Mouse (Mus musculus) midbrain, embryonic 12.5 days (tissue): ENCODE results near the gene Ceacam18. TPM values are rescaled to one million over a fixed set of nuclear protein-coding genes. Genes with fewer than 3 reads are reported as not detected.

Experiments
- ATAC-seq: fragments of 200-750 bp; cut with Nextera tagmentation; 2 replicates; pipeline ENCODE4 v1.8.0; 2017; ENCODE audit warnings: low read depth, moderate TSS enrichment, moderate library complexity; ENCODE audit not compliant: low FRiP score
- H3K27ac ChIP-seq: fragments of 300-500 bp; sonication (generic); replicated peaks from 2 replicates; pipeline ENCODE4 v1.5.1; 2016; ENCODE audit warnings: mild to moderate bottlenecking
- H3K27me3 ChIP-seq: fragments of 300-500 bp; sonication (generic); 2 replicates; pipeline ENCODE4 v1.6.1; 2016; ENCODE audit warnings: mild to moderate bottlenecking
- H3K36me3 ChIP-seq: fragments of 300-500 bp; sonication (generic); 2 replicates; pipeline ENCODE4 v1.6.1; 2016
- H3K4me1 ChIP-seq: fragments of 300-500 bp; sonication (generic); 2 replicates; pipeline ENCODE4 v1.6.1; 2016
- H3K4me2 ChIP-seq: fragments of 300-500 bp; sonication (generic); replicated peaks from 2 replicates; pipeline ENCODE4 v1.6.1; 2016; ENCODE audit warnings: mild to moderate bottlenecking, moderate library complexity
- H3K4me3 ChIP-seq: fragments of 300-500 bp; sonication (generic); 2 replicates; pipeline ENCODE4 v1.5.1; 2016; ENCODE audit warnings: mild to moderate bottlenecking
- H3K9ac ChIP-seq: fragments of 300-500 bp; sonication (generic); replicated peaks from 2 replicates; pipeline ENCODE4 v1.6.1; 2016; ENCODE audit warnings: mild to moderate bottlenecking, moderate library complexity
- H3K9me3 ChIP-seq: fragments of 300-500 bp; sonication (generic); 2 replicates; pipeline ENCODE4 v1.6.1; 2016; ENCODE audit warnings: mild to moderate bottlenecking
- WGBS: fragments of 180-500 bp; shearing (Covaris S2); methylation state at CpG from one replicate; pipeline ENCODE4 v1.1.7; 2016; 5-methylcytosine and 5-hydroxymethylcytosine counted together
- polyA plus RNA-seq: library from polyadenylated mRNA; unstranded; fragments of >200 nt; fragmentation: Nextera tagmentation; extraction: Ambion mirVana; gene quantifications from 2 replicates; pipeline ENCODE4 v1.2.1, GENCODE M21; 2016

Ceacam18 gene
- not detected in 2 replicates for polyA plus RNA-seq

GRCm38 (mm10) chr7:43634500-43634899, at the start of gene Ceacam18:
Ceacam18 (plus strand) TSS chr7:43634707.
- Histone ChIP-seq H3K4me2 (no peak within 1 kb of the TSS), H3K9ac (no peak within 1 kb of the TSS), H3K4me1 (no peaks in the 10 kb centered on the region), H3K9me3 (no peaks in the 10 kb centered on the region), H3K4me3 (no peak within 1 kb of the TSS), H3K36me3 (no peaks in the 10 kb centered on the region), H3K27me3 (no peaks in the 10 kb centered on the region), H3K27ac (no peak within 1 kb of the TSS)
- ATAC-seq = no peak
- 79% methylated on average over 6 of the region's 6 CpGs for WGBS

- Histone ChIP-seq H3K27me3 (no peaks in the 10 kb centered on the region), H3K4me1 (peaks cover 22% of the 10 kb centered on the region), H3K4me2 (no peak overlapping the region), H3K36me3 (peaks cover 60% of the 10 kb centered on the region), H3K9ac (no peak overlapping the region), H3K4me3 (no peak overlapping the region), H3K27ac (no peak overlapping the region), H3K9me3 (no peaks in the 10 kb centered on the region)
- ATAC-seq = no peak
- WGBS = 88% methylated on average over 5 of the region's 5 CpGs
Measured at GRCm38 (mm10) chr7:43584790-43585189, 49.7 kb upstream of the Ceacam18 start.

- Histone ChIP-seq H3K27ac (no peak overlapping the region), H3K9ac (no peak overlapping the region), H3K4me1 (peaks cover 10% of the 10 kb centered on the region; the same call in 1 of the 2 replicates), H3K9me3 (no peaks in the 10 kb centered on the region), H3K27me3 (0 out of 2 replicates have a peak, but pooled peaks cover 10% of the 10 kb centered on the region), H3K4me3 (no peak overlapping the region), H3K36me3 (no peaks in the 10 kb centered on the region), H3K4me2 (no peak overlapping the region)
- ATAC-seq = no peak
- 12% methylated on average over 5 of the region's 5 CpGs for WGBS
Measured at GRCm38 (mm10) chr7:43601884-43602283, 32.6 kb upstream of the Ceacam18 start.

- peak; percentile 84 for ATAC-seq
- Histone ChIP-seq H3K9ac (no peak within 1 kb of the TSS; the same call in 1 of the 2 replicates), H3K4me1 (peaks cover 11% of the 10 kb centered on the region; the same call in 1 of the 2 replicates), H3K4me3 (peak within 1 kb of the TSS; percentile 47), H3K9me3 (no peaks in the 10 kb centered on the region), H3K27ac (no peak within 1 kb of the TSS), H3K4me2 (peak within 1 kb of the TSS; percentile 82), H3K36me3 (no peaks in the 10 kb centered on the region), H3K27me3 (0 out of 2 replicates have a peak, but pooled peaks cover 10% of the 10 kb centered on the region)
- 15% methylated on average over 41 of the region's 41 CpGs for WGBS
Measured at GRCm38 (mm10) chr7:43606896-43607742, 27.4 kb upstream of the Ceacam18 start, which contains the start of gene Zfp819. Zfp819 (plus strand) TSS chr7:43607169.

GRCm38 (mm10) chr7:43607743-43608287, 26.7 kb upstream of the Ceacam18 start:
- H3K27ac ChIP-seq = no peak overlapping the region
- peak overlapping the region; percentile 47; the same call in 1 of the 2 replicates for H3K4me3 ChIP-seq
- WGBS = 47% methylated on average over 5 of the region's 5 CpGs
- ATAC-seq = no peak
- H3K4me1 ChIP-seq = peaks cover 5% of the 10 kb centered on the region; the same call in 1 of the 2 replicates
- no peak overlapping the region for H3K9ac ChIP-seq
- peak overlapping the region; percentile 82 for H3K4me2 ChIP-seq
- H3K9me3 ChIP-seq = no peaks in the 10 kb centered on the region
- H3K36me3 ChIP-seq = no peaks in the 10 kb centered on the region
- 0 out of 2 replicates have a peak, but pooled peaks cover 10% of the 10 kb centered on the region for H3K27me3 ChIP-seq

- Histone ChIP-seq H3K27ac (no peak overlapping the region), H3K4me3 (no peak overlapping the region), H3K9me3 (no peaks in the 10 kb centered on the region), H3K9ac (no peak overlapping the region), H3K4me1 (peaks cover 5% of the 10 kb centered on the region; the same call in 1 of the 2 replicates), H3K27me3 (0 out of 2 replicates have a peak, but pooled peaks cover 10% of the 10 kb centered on the region), H3K4me2 (no peak overlapping the region), H3K36me3 (no peaks in the 10 kb centered on the region)
- WGBS = 82% methylated on average over 7 of the region's 7 CpGs
- no peak for ATAC-seq
Measured at GRCm38 (mm10) chr7:43608316-43608824, 26.1 kb upstream of the Ceacam18 start.

GRCm38 (mm10) chr7:43613816-43614551, 20.5 kb upstream of the Ceacam18 start:
- H3K4me2 ChIP-seq = no peak overlapping the region
- no peak for ATAC-seq
- no peaks in the 10 kb centered on the region for H3K4me1 ChIP-seq
- H3K9me3 ChIP-seq = no peaks in the 10 kb centered on the region
- 89% methylated on average over 14 of the region's 14 CpGs for WGBS
- H3K27ac ChIP-seq = no peak overlapping the region
- no peak overlapping the region for H3K9ac ChIP-seq
- no peaks in the 10 kb centered on the region for H3K36me3 ChIP-seq
- no peak overlapping the region for H3K4me3 ChIP-seq
- H3K27me3 ChIP-seq = no peaks in the 10 kb centered on the region

GRCm38 (mm10) chr7:43622927-43623326, 11.6 kb upstream of the Ceacam18 start:
- Histone ChIP-seq H3K36me3 (no peaks in the 10 kb centered on the region), H3K27me3 (no peaks in the 10 kb centered on the region), H3K4me3 (no peak overlapping the region), H3K9ac (no peak overlapping the region), H3K4me1 (0 out of 2 replicates have a peak, but pooled peaks cover 6% of the 10 kb centered on the region), H3K27ac (no peak overlapping the region), H3K9me3 (no peaks in the 10 kb centered on the region), H3K4me2 (no peak overlapping the region)
- WGBS = 81% methylated on average over 7 of the region's 7 CpGs
- no peak for ATAC-seq

- H3K4me1 ChIP-seq = 0 out of 2 replicates have a peak, but pooled peaks cover 6% of the 10 kb centered on the region
- WGBS = 17% methylated on average over 10 of the region's 10 CpGs
- no peak overlapping the region for H3K9ac ChIP-seq
- no peaks in the 10 kb centered on the region for H3K27me3 ChIP-seq
- peak; percentile 54; the same call in 1 of the 2 replicates for ATAC-seq
- H3K9me3 ChIP-seq = no peaks in the 10 kb centered on the region
- H3K36me3 ChIP-seq = no peaks in the 10 kb centered on the region
- no peak overlapping the region for H3K4me3 ChIP-seq
- no peak overlapping the region for H3K27ac ChIP-seq
- peak overlapping the region; percentile 32 for H3K4me2 ChIP-seq
Measured at GRCm38 (mm10) chr7:43623819-43624218, 10.7 kb upstream of the Ceacam18 start.

- 39% methylated on average over 3 of the region's 3 CpGs for WGBS
- Histone ChIP-seq H3K4me1 (0 out of 2 replicates have a peak, but pooled peaks cover 6% of the 10 kb centered on the region), H3K4me3 (no peak overlapping the region), H3K27ac (no peak overlapping the region), H3K27me3 (no peaks in the 10 kb centered on the region), H3K9ac (no peak overlapping the region), H3K9me3 (no peaks in the 10 kb centered on the region), H3K36me3 (no peaks in the 10 kb centered on the region), H3K4me2 (no peak overlapping the region)
- peak; percentile 60; the same call in 1 of the 2 replicates for ATAC-seq
Measured at GRCm38 (mm10) chr7:43625065-43625464, 9.4 kb upstream of the Ceacam18 start.

GRCm38 (mm10) chr7:43625794-43626422, 8.6 kb upstream of the Ceacam18 start:
- Histone ChIP-seq H3K4me1 (0 out of 2 replicates have a peak, but pooled peaks cover 6% of the 10 kb centered on the region), H3K27ac (no peak overlapping the region), H3K4me3 (no peak overlapping the region), H3K9ac (no peak overlapping the region), H3K9me3 (no peaks in the 10 kb centered on the region), H3K4me2 (no peak overlapping the region), H3K36me3 (no peaks in the 10 kb centered on the region), H3K27me3 (no peaks in the 10 kb centered on the region)
- 85% methylated on average over 8 of the region's 8 CpGs for WGBS
- ATAC-seq = no peak
